Mouse (Mus musculus): ENCODE data around the gene Xpnpep3. TPM values are rescaled to one million over a fixed set of nuclear protein-coding genes. Genes with fewer than 3 reads are reported as not detected.
A peak's percentile ranks its signal among the peaks of the same experiment; 100 is the strongest.

The Xpnpep3 gene
- polyA plus RNA-seq (2015; fragmentation: Nextera tagmentation; extraction: Ambion mirVana), result 8.6 and 10.1 TPM in 2 replicates

DNA sequence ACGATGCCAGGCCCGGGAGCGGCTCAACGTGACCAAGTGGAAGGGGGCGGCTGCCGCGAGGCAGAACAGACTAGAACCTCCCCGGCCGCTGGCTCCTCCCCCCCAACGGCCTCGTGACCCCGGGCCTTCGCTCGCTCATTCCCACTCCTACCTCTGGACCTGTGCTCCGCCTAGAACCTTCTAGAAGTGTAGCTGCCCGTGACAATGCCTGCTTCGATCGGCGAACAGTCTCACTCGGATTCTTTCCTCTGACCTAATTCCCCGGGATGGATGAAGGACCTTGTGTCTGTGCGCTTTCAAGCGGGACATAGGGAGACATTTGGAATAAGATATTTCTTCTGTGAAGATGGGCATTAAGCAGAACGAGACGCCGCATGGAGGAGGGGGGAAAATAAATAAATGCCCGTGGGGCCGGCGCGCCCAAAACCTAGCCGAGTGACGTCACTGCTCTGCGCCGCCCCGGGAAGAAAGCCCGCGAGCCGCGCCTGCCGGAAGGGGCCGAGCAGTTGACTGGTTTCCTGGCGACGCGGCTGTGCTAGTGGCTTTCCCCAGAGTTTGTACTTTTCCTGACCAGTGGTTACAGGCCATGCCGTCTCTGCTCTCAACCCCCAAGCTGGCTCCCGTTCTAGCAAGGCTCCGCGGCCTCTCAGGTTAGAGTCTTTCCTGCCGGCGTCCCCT is at the start of gene Xpnpep3, which contains the start of gene St13:
TSS of gene Xpnpep3 (plus strand) at position 501 of the 678 bp plus-strand sequence.
TSS of gene St13 (minus strand) at position 440 of the 678 bp plus-strand sequence.
- Histone ChIP-seq H3K9ac (replicated peaks) (peak within 1 kb of the TSS; percentile 83), H3K4me2 (replicated peaks) (peak within 1 kb of the TSS; percentile 82), H3K9me3 (no peaks in the 10 kb centered on the region; the same call in 1 of the 2 replicates), H3K27me3 (no peaks in the 10 kb centered on the region), H3K4me1 (peaks cover 34% of the 10 kb centered on the region), H3K27ac (replicated peaks) (peak within 1 kb of the TSS; percentile 97), H3K4me3 (peak within 1 kb of the TSS; percentile 88), H3K36me3 (no peaks in the 10 kb centered on the region)
- under 1% methylated on average over 50 of the region's 50 CpGs for WGBS
- ATAC-seq (replicated peaks), result peak; percentile 99

DNA sequence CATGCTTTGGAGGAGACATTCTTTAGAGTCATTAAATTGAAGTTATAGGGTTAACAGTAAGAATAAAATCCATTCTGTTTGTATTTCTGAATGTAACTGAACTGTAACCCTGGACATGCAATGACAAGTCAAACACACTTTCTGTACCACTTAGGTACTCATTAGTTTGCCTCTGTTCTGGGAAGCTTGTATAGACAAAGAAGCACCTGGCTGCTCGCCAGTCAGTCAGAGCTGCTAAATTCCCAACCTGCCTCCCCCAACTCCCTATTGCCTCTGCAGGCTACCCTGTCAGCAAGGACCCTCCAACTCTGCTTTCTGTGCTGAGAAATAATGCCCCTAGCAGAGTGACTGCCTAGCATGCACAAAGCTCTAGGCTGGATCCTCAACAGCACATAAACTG is 49.5 kb upstream of the Xpnpep3 start:
- Histone ChIP-seq H3K4me3 (no peak overlapping the region), H3K36me3 (no peaks in the 10 kb centered on the region), H3K4me1 (peaks cover 4% of the 10 kb centered on the region; the same call in 1 of the 2 replicates), H3K27ac (replicated peaks) (peak overlapping the region; percentile 39; the same call in 1 of the 2 replicates), H3K9me3 (no peaks in the 10 kb centered on the region), H3K27me3 (no peaks in the 10 kb centered on the region), H3K9ac (replicated peaks) (no peak overlapping the region), H3K4me2 (replicated peaks) (no peak overlapping the region)
- no peak for ATAC-seq (replicated peaks)
- WGBS, result 18% methylated on average over 1 of the region's 1 CpGs

GRCm38 (mm10) chr15:81352638-81353037 is 47.3 kb upstream of the Xpnpep3 start:
- Histone ChIP-seq H3K36me3 (no peaks in the 10 kb centered on the region), H3K9me3 (no peaks in the 10 kb centered on the region), H3K9ac (replicated peaks) (no peak overlapping the region), H3K4me3 (no peak overlapping the region), H3K4me1 (peaks cover 8% of the 10 kb centered on the region; the same call in 1 of the 2 replicates), H3K4me2 (replicated peaks) (no peak overlapping the region), H3K27me3 (no peaks in the 10 kb centered on the region), H3K27ac (replicated peaks) (no peak overlapping the region)
- no peak for ATAC-seq (replicated peaks)
- WGBS, result 59% methylated on average over 1 of the region's 1 CpGs

DNA sequence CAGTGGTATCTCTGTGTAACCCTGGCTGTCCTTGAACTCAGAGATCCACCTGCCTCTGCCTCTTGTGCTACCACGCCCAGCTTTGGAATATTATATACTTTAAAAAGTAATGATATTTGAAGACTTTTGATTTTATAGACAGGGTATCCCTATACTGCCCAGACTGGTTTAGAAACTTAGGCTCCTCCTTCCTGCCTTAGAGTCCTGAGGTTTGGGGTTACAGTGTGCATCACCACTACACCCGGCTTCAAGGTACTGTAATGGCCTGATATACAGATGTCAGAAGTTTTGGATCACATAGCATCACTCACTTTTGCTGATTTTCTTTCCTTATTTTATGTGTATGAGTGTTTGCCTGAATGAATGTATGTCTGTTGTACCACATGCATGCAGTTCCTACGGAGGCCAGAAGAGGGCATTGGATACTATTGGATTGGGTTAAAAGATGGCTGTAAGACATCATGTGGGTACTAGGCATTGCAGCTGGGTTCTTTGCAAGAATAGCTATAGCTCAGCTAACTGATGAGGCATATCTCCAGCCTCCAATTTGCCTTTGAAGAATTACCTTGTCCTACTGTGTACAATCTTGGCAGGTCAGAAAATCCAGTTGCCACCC is 44.7 kb upstream of the Xpnpep3 start:
- WGBS, result 63% methylated on average over 3 of the region's 3 CpGs
- Histone ChIP-seq H3K27me3 (no peaks in the 10 kb centered on the region), H3K4me2 (replicated peaks) (no peak overlapping the region), H3K27ac (replicated peaks) (no peak overlapping the region), H3K4me1 (peaks cover 24% of the 10 kb centered on the region), H3K9ac (replicated peaks) (no peak overlapping the region), H3K4me3 (no peak overlapping the region), H3K36me3 (no peaks in the 10 kb centered on the region), H3K9me3 (no peaks in the 10 kb centered on the region)
- ATAC-seq (replicated peaks), result no peak

GRCm38 (mm10) chr15:81356946-81357345 is 43.0 kb upstream of the Xpnpep3 start:
- H3K9ac ChIP-seq (replicated peaks), result no peak overlapping the region
- 42% methylated on average over 5 of the region's 5 CpGs for WGBS
- H3K4me1 ChIP-seq, result peaks cover 29% of the 10 kb centered on the region
- no peaks in the 10 kb centered on the region for H3K27me3 ChIP-seq
- no peak overlapping the region for H3K4me2 ChIP-seq (replicated peaks)
- H3K27ac ChIP-seq (replicated peaks), result no peak overlapping the region
- H3K36me3 ChIP-seq, result no peaks in the 10 kb centered on the region
- no peak for ATAC-seq (replicated peaks)
- no peaks in the 10 kb centered on the region for H3K9me3 ChIP-seq
- H3K4me3 ChIP-seq, result no peak overlapping the region

DNA sequence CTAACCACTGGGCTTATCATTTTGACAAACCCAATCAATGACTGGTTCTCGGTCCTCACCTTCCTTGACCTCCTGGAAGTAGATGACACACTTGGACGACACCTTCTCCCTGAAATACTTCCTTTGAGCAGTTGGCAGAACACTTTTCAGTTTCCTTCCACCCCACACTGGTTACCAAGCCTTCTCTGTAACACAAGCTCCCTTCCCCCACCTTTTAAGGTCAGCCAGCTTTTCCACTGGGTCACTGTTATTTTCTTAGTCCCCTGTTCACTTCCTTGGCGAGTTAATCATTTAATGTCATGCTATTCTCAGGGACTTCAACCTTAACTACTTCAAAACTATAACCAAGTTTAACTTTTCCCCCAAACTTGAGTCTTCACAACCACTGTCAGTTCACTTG is 41.0 kb upstream of the Xpnpep3 start:
- no peak overlapping the region for H3K4me2 ChIP-seq (replicated peaks)
- peaks cover 29% of the 10 kb centered on the region for H3K4me1 ChIP-seq
- H3K9me3 ChIP-seq, result no peaks in the 10 kb centered on the region
- H3K27me3 ChIP-seq, result no peaks in the 10 kb centered on the region
- no peak overlapping the region for H3K27ac ChIP-seq (replicated peaks)
- no peak overlapping the region for H3K9ac ChIP-seq (replicated peaks)
- H3K36me3 ChIP-seq, result peaks cover 9% of the 10 kb centered on the region; the same call in 1 of the 2 replicates
- no peak for ATAC-seq (replicated peaks)
- 87% methylated on average over 3 of the region's 3 CpGs for WGBS
- H3K4me3 ChIP-seq, result no peak overlapping the region

DNA sequence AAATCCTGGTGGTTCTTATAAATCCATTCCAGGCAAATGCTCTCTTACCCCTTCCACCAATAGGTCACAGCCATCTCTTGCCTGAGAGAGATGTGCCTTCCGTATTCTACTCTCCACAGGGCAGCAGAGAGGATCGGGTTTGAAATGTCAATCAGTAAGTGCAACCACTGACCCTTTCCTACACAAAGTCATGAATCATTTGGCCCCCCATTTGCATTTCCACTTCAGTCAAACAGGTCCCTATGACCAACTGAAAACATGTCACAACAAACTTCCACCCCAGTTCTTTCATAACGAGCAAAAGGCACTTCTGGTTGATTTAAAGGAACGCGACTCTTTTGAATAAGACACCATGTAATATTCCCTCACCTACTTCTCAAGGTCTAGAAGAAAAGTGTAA is 40.5 kb upstream of the Xpnpep3 start:
- Histone ChIP-seq H3K9ac (replicated peaks) (no peak overlapping the region), H3K4me1 (peaks cover 29% of the 10 kb centered on the region), H3K4me3 (no peak overlapping the region), H3K27ac (replicated peaks) (no peak overlapping the region), H3K27me3 (no peaks in the 10 kb centered on the region), H3K36me3 (peaks cover 14% of the 10 kb centered on the region), H3K4me2 (replicated peaks) (0 out of 2 replicates have a peak overlapping the region, but pooled peaks have one; percentile 84), H3K9me3 (no peaks in the 10 kb centered on the region)
- ATAC-seq (replicated peaks), result no peak
- WGBS, result 89% methylated on average over 5 of the region's 5 CpGs

- under 1% methylated on average over 30 of the region's 30 CpGs for WGBS
- H3K4me1 ChIP-seq, result peaks cover 29% of the 10 kb centered on the region
- H3K36me3 ChIP-seq, result peaks cover 22% of the 10 kb centered on the region
- H3K4me2 ChIP-seq (replicated peaks), result peak within 1 kb of the TSS; percentile 84
- no peaks in the 10 kb centered on the region for H3K27me3 ChIP-seq
- ATAC-seq (replicated peaks), result peak; percentile 99
- no peaks in the 10 kb centered on the region for H3K9me3 ChIP-seq
- peak within 1 kb of the TSS; percentile 74 for H3K4me3 ChIP-seq
- H3K27ac ChIP-seq (replicated peaks), result peak within 1 kb of the TSS; percentile 80
- peak within 1 kb of the TSS; percentile 68 for H3K9ac ChIP-seq (replicated peaks)
These were observed 39.5 kb upstream of the Xpnpep3 start, which contains the start of gene Slc25a17 for GRCm38 (mm10) chr15:81360345-81361021. Gene Slc25a17, minus strand, starts transcription at chr15:81360812.

GRCm38 (mm10) chr15:81361022-81361404 is 38.9 kb upstream of the Xpnpep3 start:
- 43% methylated on average over 6 of the region's 6 CpGs for WGBS
- ATAC-seq (replicated peaks), result no peak
- H3K4me2 ChIP-seq (replicated peaks), result peak overlapping the region; percentile 84
- H3K9me3 ChIP-seq, result no peaks in the 10 kb centered on the region
- H3K27ac ChIP-seq (replicated peaks), result peak overlapping the region; percentile 80
- H3K27me3 ChIP-seq, result no peaks in the 10 kb centered on the region
- peak overlapping the region; percentile 68 for H3K9ac ChIP-seq (replicated peaks)
- H3K4me3 ChIP-seq, result peak overlapping the region; percentile 74
- peaks cover 29% of the 10 kb centered on the region for H3K4me1 ChIP-seq
- H3K36me3 ChIP-seq, result peaks cover 28% of the 10 kb centered on the region

- no peak for ATAC-seq (replicated peaks)
- Histone ChIP-seq H3K4me1 (peaks cover 29% of the 10 kb centered on the region), H3K4me2 (replicated peaks) (0 out of 2 replicates have a peak overlapping the region, but pooled peaks have one; percentile 84), H3K36me3 (peaks cover 33% of the 10 kb centered on the region), H3K27ac (replicated peaks) (peak overlapping the region; percentile 80), H3K27me3 (no peaks in the 10 kb centered on the region), H3K9me3 (no peaks in the 10 kb centered on the region), H3K9ac (replicated peaks) (no peak overlapping the region), H3K4me3 (no peak overlapping the region)
- 43% methylated on average over 10 of the region's 10 CpGs for WGBS
These were observed 38.4 kb upstream of the Xpnpep3 start for GRCm38 (mm10) chr15:81361417-81362015.

DNA sequence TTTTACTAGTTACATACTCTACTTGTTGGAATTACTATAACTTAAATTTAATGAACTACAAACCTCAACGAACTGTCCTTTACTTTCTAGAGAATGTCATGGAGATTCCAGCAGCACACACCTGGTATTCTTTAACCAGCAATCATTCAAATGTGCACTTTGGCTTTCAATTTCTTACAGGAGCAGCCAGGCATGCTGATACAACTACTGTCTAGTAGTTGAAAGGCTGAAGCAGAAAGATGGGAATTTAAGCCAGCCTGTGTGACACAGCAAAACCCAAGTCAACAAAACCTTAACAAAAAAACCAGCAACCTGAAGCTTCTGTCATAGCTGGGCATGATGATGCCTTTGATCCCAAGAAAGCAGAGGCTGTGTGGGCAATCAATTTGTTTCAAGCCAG is 37.4 kb upstream of the Xpnpep3 start:
- Histone ChIP-seq H3K9me3 (no peaks in the 10 kb centered on the region), H3K4me1 (peaks cover 26% of the 10 kb centered on the region), H3K36me3 (peaks cover 42% of the 10 kb centered on the region), H3K27me3 (no peaks in the 10 kb centered on the region), H3K4me2 (replicated peaks) (no peak overlapping the region), H3K27ac (replicated peaks) (no peak overlapping the region), H3K4me3 (no peak overlapping the region), H3K9ac (replicated peaks) (no peak overlapping the region)
- ATAC-seq (replicated peaks), result no peak
- 96% methylated on average over 1 of the region's 1 CpGs for WGBS
